Mouse (Mus musculus) small intestine, adult 2 months (tissue): ENCODE measurements around the gene Il9r.

Experiments
- CTCF ChIP-seq: fragments of 200-500 bp; IDR thresholded peaks from 2 replicates; pipeline ENCODE4 v1.5.1; 2012; ENCODE audit warnings: low read depth, mild to moderate bottlenecking, control low read depth, inconsistent platforms, low read length, moderate library complexity, mixed read lengths; ENCODE audit not compliant: insufficient replicate concordance, insufficient read length; ENCODE audit errors: extremely low read depth
- POLR2A ChIP-seq: fragments of 200-500 bp; IDR thresholded peaks from 2 replicates; pipeline ENCODE4 v1.6.1; 2012; ENCODE audit warnings: low read depth, mild to moderate bottlenecking, control low read depth, inconsistent platforms, low read length, moderate library complexity

DNA sequence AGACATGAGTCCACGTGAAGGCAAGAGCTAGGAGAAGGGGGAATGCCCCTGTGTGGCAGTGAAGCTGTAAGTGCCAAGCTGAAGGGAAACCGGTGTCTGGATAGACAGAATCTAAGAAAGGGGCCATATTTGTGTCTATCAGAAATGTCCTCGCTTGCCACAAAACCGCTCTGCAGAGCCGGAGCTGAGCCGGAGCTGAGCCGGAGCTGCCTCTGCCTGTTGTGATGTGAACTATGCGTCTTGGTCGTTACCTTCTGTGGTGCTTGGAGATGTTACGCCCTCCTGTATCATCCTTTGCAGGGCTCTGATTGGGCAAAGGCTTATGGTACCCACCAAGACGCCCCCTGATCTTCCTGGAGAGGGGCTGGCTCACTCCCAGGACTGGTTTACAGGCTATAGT lies 50.5 kb downstream of the Il9r start:
- TF ChIP-seq CTCF, result no peak
- TF ChIP-seq POLR2A, result no peak
